Mouse (Mus musculus) forebrain, embryonic 12.5 days (tissue): ENCODE measurements at regions not wholly inside any gene's neighbourhood (a gene's known extent, or its start where the extent isn't known, plus 50 kb on each side); places are given as distances from the start of the nearest gene placed in this dataset.

Experiments used
- ATAC-seq: fragments of 200-750 bp; cut with Nextera tagmentation; 2 replicates; pipeline ENCODE4 v1.8.0; 2017; ENCODE audit warnings: moderate TSS enrichment; ENCODE audit not compliant: low FRiP score
- H3K27ac ChIP-seq: fragments of 300-500 bp; sonication (generic); 2 replicates; pipeline ENCODE4 v1.5.1; 2016; ENCODE audit warnings: mild to moderate bottlenecking
- H3K27me3 ChIP-seq: fragments of 300-500 bp; sonication (generic); 2 replicates; pipeline ENCODE4 v1.6.1; 2016; ENCODE audit warnings: mild to moderate bottlenecking
- H3K36me3 ChIP-seq: fragments of 300-500 bp; sonication (generic); replicated peaks from 2 replicates; pipeline ENCODE4 v1.6.1; 2016; ENCODE audit warnings: mild to moderate bottlenecking
- H3K4me1 ChIP-seq: fragments of 300-500 bp; sonication (generic); 2 replicates; pipeline ENCODE4 v1.6.1; 2016
- H3K4me2 ChIP-seq: fragments of 300-500 bp; sonication (generic); 2 replicates; pipeline ENCODE4 v1.6.1; 2016; ENCODE audit warnings: mild to moderate bottlenecking, moderate library complexity
- H3K4me3 ChIP-seq: fragments of 300-500 bp; sonication (generic); replicated peaks from 2 replicates; pipeline ENCODE4 v1.5.1; 2016; ENCODE audit warnings: mild to moderate bottlenecking
- H3K9ac ChIP-seq: fragments of 300-500 bp; sonication (generic); 2 replicates; pipeline ENCODE4 v1.6.1; 2016; ENCODE audit warnings: mild to moderate bottlenecking
- H3K9me3 ChIP-seq: fragments of 300-500 bp; sonication (generic); 2 replicates; pipeline ENCODE4 v1.6.1; 2016
- WGBS: fragments of 180-500 bp; shearing (Covaris S2); methylation state at CpG from one replicate; pipeline ENCODE4 v1.1.7; 2016; 5-methylcytosine and 5-hydroxymethylcytosine counted together

GRCm38 (mm10) chr13:94669106-94669683, 119.5 kb upstream of the Tbca start:
- peaks cover 76% of the 10 kb centered on the region for H3K27me3 ChIP-seq
- no peaks in the 10 kb centered on the region for H3K36me3 ChIP-seq
- 46% methylated on average over 9 of the region's 9 CpGs for WGBS
- peaks cover 12% of the 10 kb centered on the region for H3K4me1 ChIP-seq
- no peak overlapping the region for H3K9ac ChIP-seq
- H3K27ac ChIP-seq: no peak overlapping the region
- no peak for ATAC-seq
- no peak overlapping the region for H3K4me3 ChIP-seq
- no peak overlapping the region for H3K4me2 ChIP-seq
- H3K9me3 ChIP-seq: no peaks in the 10 kb centered on the region

GRCm38 (mm10) chr13:94670266-94670665, 118.4 kb upstream of the Tbca start:
- H3K4me2 ChIP-seq: no peak overlapping the region
- H3K9me3 ChIP-seq: no peaks in the 10 kb centered on the region
- no peak overlapping the region for H3K4me3 ChIP-seq
- H3K9ac ChIP-seq: no peak overlapping the region
- WGBS: 88% methylated on average over 11 of the region's 11 CpGs
- H3K27ac ChIP-seq: no peak overlapping the region
- ATAC-seq: no peak
- H3K36me3 ChIP-seq: no peaks in the 10 kb centered on the region
- H3K4me1 ChIP-seq: peaks cover 12% of the 10 kb centered on the region
- peaks cover 69% of the 10 kb centered on the region for H3K27me3 ChIP-seq

- Histone ChIP-seq H3K4me2 (no peak overlapping the region), H3K27ac (no peak overlapping the region), H3K9me3 (no peaks in the 10 kb centered on the region), H3K4me3 (no peak overlapping the region), H3K27me3 (peaks cover 70% of the 10 kb centered on the region), H3K36me3 (no peaks in the 10 kb centered on the region), H3K9ac (no peak overlapping the region), H3K4me1 (peaks cover 12% of the 10 kb centered on the region)
- WGBS: 90% methylated on average over 8 of the region's 8 CpGs
- ATAC-seq: no peak
Measured at GRCm38 (mm10) chr13:94670961-94671360, 117.7 kb upstream of the Tbca start.

GRCm38 (mm10) chr13:94680492-94681168, 108.1 kb upstream of the Tbca start:
- no peak overlapping the region for H3K27ac ChIP-seq
- H3K27me3 ChIP-seq: peaks cover 59% of the 10 kb centered on the region
- no peak overlapping the region for H3K9ac ChIP-seq
- H3K4me1 ChIP-seq: peaks cover 25% of the 10 kb centered on the region
- peak overlapping the region; percentile 17; the same call in 1 of the 2 replicates for H3K4me2 ChIP-seq
- 0 out of 2 replicates have a peak, but pooled peaks have one; percentile 39 for ATAC-seq
- H3K9me3 ChIP-seq: no peaks in the 10 kb centered on the region
- no peaks in the 10 kb centered on the region for H3K36me3 ChIP-seq
- H3K4me3 ChIP-seq: no peak overlapping the region
- WGBS: 25% methylated on average over 17 of the region's 17 CpGs

DNA sequence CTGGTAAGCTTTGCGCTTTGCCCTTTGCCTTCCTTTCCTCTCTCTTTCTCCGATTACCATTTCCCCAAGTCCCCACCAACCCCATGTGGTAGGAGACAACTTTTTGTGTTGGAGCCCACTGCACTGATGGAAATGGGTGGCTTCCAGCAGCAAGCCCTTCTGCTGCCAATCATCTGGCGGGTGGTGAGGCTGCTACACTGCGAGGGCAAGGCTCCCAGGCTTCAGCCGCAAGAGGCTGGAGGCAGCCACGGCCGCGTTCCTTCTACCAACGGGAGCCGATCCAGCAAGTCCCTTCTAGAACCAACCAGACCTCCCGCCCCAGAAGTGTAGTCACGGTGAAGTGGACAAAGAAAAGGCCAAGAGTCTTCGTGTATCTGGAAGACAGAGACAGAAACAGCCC, 107.1 kb upstream of the Tbca start:
- H3K27ac ChIP-seq: no peak overlapping the region
- ATAC-seq: no peak
- 92% methylated on average over 13 of the region's 13 CpGs for WGBS

DNA sequence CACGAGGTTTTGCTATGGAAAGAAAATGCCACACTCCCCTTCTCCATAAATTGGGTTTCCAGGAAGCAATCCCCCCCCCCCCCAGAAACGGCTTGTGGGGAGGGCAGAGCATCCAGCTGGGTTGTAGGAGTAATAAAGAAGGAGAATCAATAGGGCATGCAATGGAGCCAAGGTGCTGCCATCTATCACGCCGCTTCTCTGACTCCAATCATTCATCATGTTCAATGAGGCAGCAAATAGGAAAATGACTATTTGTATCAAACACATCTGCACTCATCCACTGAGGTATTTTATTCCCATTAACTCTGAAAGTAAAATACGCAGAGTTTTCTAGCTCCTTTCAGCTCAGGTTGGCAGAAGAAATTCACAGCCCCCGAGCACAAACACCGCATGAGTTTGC, 103.5 kb upstream of the Tbca start:
- Histone ChIP-seq H3K27me3 (peaks cover 72% of the 10 kb centered on the region), H3K4me1 (peaks cover 23% of the 10 kb centered on the region), H3K36me3 (no peaks in the 10 kb centered on the region), H3K4me2 (no peak overlapping the region), H3K9ac (no peak overlapping the region), H3K9me3 (no peaks in the 10 kb centered on the region), H3K4me3 (no peak overlapping the region), H3K27ac (no peak overlapping the region)
- WGBS: 18% methylated on average over 7 of the region's 7 CpGs
- peak; percentile 22; the same call in 1 of the 2 replicates for ATAC-seq

More for the DNA sequence above, 107.1 kb upstream of the Tbca start:
- Histone ChIP-seq H3K27me3 (peaks cover 63% of the 10 kb centered on the region), H3K9ac (no peak overlapping the region), H3K4me1 (peaks cover 30% of the 10 kb centered on the region), H3K4me2 (no peak overlapping the region), H3K36me3 (no peaks in the 10 kb centered on the region), H3K4me3 (no peak overlapping the region), H3K9me3 (no peaks in the 10 kb centered on the region)

DNA sequence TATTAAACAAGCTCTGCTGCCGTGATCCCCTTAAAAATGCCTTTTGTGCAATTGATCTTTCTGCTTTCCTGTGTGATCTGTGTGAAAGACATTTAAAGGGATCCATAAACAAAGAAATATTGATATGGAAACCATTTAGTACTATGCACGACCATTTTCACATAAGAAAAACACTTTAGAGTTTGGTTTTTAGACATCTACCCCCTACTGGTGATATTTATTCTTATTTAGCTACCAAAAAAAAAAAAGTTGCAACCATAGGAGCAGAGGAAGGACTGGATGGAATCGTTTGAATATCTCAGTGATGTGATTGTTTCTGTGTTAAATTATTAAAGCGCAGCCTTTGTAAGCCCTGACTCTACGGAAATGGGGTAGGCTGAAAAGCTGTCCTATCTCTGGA, 101.4 kb upstream of the Tbca start:
- H3K4me1 ChIP-seq: peaks cover 12% of the 10 kb centered on the region
- no peak overlapping the region for H3K4me3 ChIP-seq
- ATAC-seq: no peak
- H3K36me3 ChIP-seq: no peaks in the 10 kb centered on the region
- 77% methylated on average over 5 of the region's 5 CpGs for WGBS
- no peaks in the 10 kb centered on the region for H3K9me3 ChIP-seq
- no peak overlapping the region for H3K4me2 ChIP-seq
- H3K27me3 ChIP-seq: peaks cover 66% of the 10 kb centered on the region
- H3K27ac ChIP-seq: no peak overlapping the region
- no peak overlapping the region for H3K9ac ChIP-seq

- Histone ChIP-seq H3K4me2 (no peak overlapping the region), H3K4me1 (peaks cover 53% of the 10 kb centered on the region), H3K36me3 (no peaks in the 10 kb centered on the region), H3K4me3 (no peak overlapping the region), H3K9me3 (no peaks in the 10 kb centered on the region), H3K27me3 (peaks cover 86% of the 10 kb centered on the region), H3K9ac (no peak overlapping the region), H3K27ac (peak overlapping the region; percentile 37; the same call in 1 of the 2 replicates)
- 2% methylated on average over 7 of the region's 7 CpGs for WGBS
- no peak for ATAC-seq
Measured at GRCm38 (mm10) chr13:94706641-94707053, 82.1 kb upstream of the Tbca start.

DNA sequence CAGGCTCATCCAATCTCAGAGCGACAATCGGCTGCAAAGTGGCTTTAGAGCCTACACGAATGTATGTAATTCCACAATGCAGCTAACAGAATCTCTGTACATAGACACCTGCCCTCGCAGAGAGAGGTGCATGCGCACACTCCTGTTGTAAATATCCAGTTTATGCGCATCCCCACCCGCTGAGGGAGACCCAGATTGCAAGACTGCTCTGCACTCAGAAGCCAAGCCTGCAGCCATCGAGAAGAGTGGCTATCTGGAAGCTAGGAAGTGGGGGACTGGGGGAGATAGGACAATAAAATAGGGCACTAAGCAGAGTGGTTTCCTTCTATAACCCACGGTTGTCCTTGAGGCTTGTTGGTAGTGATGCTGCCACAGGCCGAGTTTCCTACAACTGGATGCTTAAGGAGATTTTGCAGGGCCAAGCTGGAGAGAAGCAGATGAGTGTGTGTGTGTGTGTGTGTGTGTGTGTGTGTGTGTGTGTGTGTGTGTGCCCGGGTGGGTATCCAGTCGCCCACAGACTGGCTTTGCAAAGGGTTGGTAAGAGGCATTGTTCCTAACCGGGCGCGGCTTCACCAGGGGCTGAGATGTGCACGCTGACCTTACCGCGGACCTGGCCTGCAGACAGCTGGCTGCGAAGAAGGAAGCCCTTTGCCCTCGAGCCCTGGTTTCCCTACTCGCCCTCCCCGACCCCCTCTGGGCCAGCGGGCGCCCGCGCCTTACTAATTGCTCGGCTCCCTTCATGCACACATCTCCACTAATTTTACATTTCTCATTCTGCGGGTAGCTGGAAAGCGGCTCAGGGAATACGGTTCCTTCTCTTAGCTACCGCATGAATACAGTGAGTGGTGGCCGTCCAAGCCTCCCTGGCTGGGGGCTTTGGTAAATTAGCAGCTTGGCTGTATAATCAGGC, 81.1 kb upstream of the Tbca start:
- Histone ChIP-seq H3K27ac (peak overlapping the region; percentile 37; the same call in 1 of the 2 replicates), H3K4me2 (peak overlapping the region; percentile 21; the same call in 1 of the 2 replicates)

DNA sequence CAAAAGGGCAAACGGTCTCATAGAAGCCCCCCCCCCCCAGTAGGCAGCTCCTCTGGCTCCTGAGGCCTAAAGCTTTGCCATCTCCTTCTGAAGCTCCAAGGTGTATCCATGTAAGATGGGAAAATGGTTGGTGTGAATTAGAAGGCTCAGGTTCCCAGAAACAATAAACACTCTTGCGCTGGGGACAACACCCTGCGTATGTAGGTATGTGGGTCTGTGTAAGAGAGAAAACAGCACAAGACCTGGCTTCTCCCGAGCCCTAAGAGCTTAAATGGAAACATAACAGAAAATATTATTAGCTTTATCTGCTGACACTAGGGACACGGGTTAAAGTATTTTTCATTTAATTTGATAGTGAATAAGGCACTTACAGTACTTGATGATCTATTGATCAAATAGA, 79.9 kb upstream of the Tbca start:
- Histone ChIP-seq H3K4me1 (peaks cover 34% of the 10 kb centered on the region), H3K27ac (no peak overlapping the region), H3K27me3 (peaks cover 88% of the 10 kb centered on the region), H3K9ac (no peak overlapping the region), H3K4me2 (no peak overlapping the region), H3K36me3 (no peaks in the 10 kb centered on the region), H3K9me3 (no peaks in the 10 kb centered on the region), H3K4me3 (no peak overlapping the region)
- no peak for ATAC-seq
- WGBS: 32% methylated on average over 5 of the region's 5 CpGs

More for the DNA sequence above, 81.1 kb upstream of the Tbca start:
- H3K4me3 ChIP-seq: no peak overlapping the region
- 2% methylated on average over 30 of the region's 32 CpGs for WGBS
- peak; percentile 45; the same call in 1 of the 2 replicates for ATAC-seq
- peaks cover 45% of the 10 kb centered on the region for H3K4me1 ChIP-seq
- H3K9me3 ChIP-seq: no peaks in the 10 kb centered on the region
- peaks cover 88% of the 10 kb centered on the region for H3K27me3 ChIP-seq
- H3K9ac ChIP-seq: no peak overlapping the region
- no peaks in the 10 kb centered on the region for H3K36me3 ChIP-seq

- under 1% methylated on average over 50 of the region's 50 CpGs for WGBS
- Histone ChIP-seq H3K27me3 (peaks cover 89% of the 10 kb centered on the region), H3K27ac (peak overlapping the region; percentile 44), H3K4me1 (peaks cover 34% of the 10 kb centered on the region), H3K36me3 (no peaks in the 10 kb centered on the region), H3K9me3 (no peaks in the 10 kb centered on the region), H3K4me2 (peak overlapping the region; percentile 55), H3K4me3 (peak overlapping the region; percentile 22), H3K9ac (peak overlapping the region; percentile 29; the same call in 1 of the 2 replicates)
- ATAC-seq: peak; percentile 76
Measured at GRCm38 (mm10) chr13:94709691-94710573, 78.8 kb upstream of the Tbca start.
